Mouse (Mus musculus): ENCODE data around the gene Tmprss3. TPM values are rescaled to one million over a fixed set of nuclear protein-coding genes. Genes with fewer than 3 reads are reported as not detected.

Gene Tmprss3
- polyA plus RNA-seq, 1 experiment from 2014 or later: 0.16 TPM

GRCm38 (mm10) chr17:31134913-31135312, 63.9 kb downstream of the Tmprss3 start:
- DNase-seq (ENCODE audit: low spot score, missing footprints) (no peak), ATAC-seq (ENCODE audit: low FRiP score) (no peak)
- Histone ChIP-seq H3K9me3 (ENCODE audit: control insufficient read depth, low read length) (no peaks in the 10 kb centered on the region), H3K27me3 (ENCODE audit: control insufficient read depth, insufficient read depth, low read length) (no peaks in the 10 kb centered on the region), H3K27ac (ENCODE audit: low read depth, low read length) (no peak overlapping the region), H3K36me3 (ENCODE audit: control insufficient read depth, insufficient read depth, low read length) (no peaks in the 10 kb centered on the region), H3K9ac (ENCODE audit: low read length) (no peak overlapping the region), H3K4me2 (no peak overlapping the region), H3K4me3 (ENCODE audit: low read depth, low read length) (no peak overlapping the region), H3K4me1 (ENCODE audit: control insufficient read depth, insufficient read depth, low read length) (no peaks in the 10 kb centered on the region)
- WGBS: 81% methylated on average over 6 of the region's 6 CpGs

- DNase-seq (ENCODE audit: low spot score, missing footprints): no peak
Observed at GRCm38 (mm10) chr17:31133776-31134175, 65.0 kb downstream of the Tmprss3 start.

DNA sequence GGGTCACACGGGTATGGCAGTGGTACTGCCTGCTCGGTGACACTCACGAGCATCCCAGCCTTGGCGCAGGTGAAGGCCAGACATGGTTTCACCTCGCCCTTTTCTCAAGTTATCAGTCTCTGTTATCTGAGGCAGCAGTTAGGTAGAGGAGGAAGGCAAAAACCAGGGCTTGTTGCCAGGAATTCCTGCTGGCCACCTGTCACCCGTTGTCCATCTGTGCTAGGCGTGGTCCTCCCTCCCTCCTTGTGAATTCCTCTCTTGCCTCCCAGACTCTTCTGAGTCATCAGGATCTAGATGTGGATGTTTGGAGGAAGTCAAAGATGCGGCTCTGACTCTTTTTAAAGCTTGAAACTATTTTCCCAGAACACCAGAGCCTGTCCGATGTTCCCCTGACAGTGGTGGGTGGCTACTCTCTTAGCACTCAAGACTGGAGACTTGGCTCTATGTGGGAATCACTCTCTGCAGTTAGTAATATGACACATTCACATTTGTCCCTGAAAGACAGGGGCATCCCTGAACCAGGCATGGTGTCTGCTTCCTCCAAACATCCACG, 67.4 kb downstream of the Tmprss3 start:
- Histone ChIP-seq H3K4me1 (ENCODE audit: control insufficient read depth, insufficient read depth, low read length) (peaks cover 5% of the 10 kb centered on the region; the same call in 1 of the 2 replicates), H3K27me3 (ENCODE audit: control insufficient read depth, insufficient read depth, low read length) (no peaks in the 10 kb centered on the region), H3K4me2 (no peak overlapping the region), H3K4me3 (ENCODE audit: low read depth, low read length) (no peak overlapping the region), H3K9ac (ENCODE audit: low read length) (no peak overlapping the region), H3K27ac (ENCODE audit: low read depth, low read length) (no peak overlapping the region), H3K36me3 (ENCODE audit: control insufficient read depth, insufficient read depth, low read length) (no peaks in the 10 kb centered on the region; the same call in 1 of the 2 replicates), H3K9me3 (ENCODE audit: control insufficient read depth, low read length) (no peaks in the 10 kb centered on the region)
- WGBS: 90% methylated on average over 10 of the region's 10 CpGs
- ATAC-seq (ENCODE audit: low FRiP score): no peak
- no peak for DNase-seq (ENCODE audit: low spot score, missing footprints)

More at GRCm38 (mm10) chr17:31133776-31134175, 65.0 kb downstream of the Tmprss3 start:
- H3K9ac ChIP-seq (ENCODE audit: low read length): no peak overlapping the region
- H3K9me3 ChIP-seq (ENCODE audit: control insufficient read depth, low read length): no peaks in the 10 kb centered on the region
- ATAC-seq (ENCODE audit: low FRiP score): no peak
- H3K27ac ChIP-seq (ENCODE audit: low read depth, low read length): no peak overlapping the region
- no peaks in the 10 kb centered on the region for H3K27me3 ChIP-seq (ENCODE audit: control insufficient read depth, insufficient read depth, low read length)
- 86% methylated on average over 15 of the region's 15 CpGs for WGBS
- no peak overlapping the region for H3K4me3 ChIP-seq (ENCODE audit: low read depth, low read length)
- H3K4me1 ChIP-seq (ENCODE audit: control insufficient read depth, insufficient read depth, low read length): peaks cover 5% of the 10 kb centered on the region; the same call in 1 of the 2 replicates
- H3K36me3 ChIP-seq (ENCODE audit: control insufficient read depth, insufficient read depth, low read length): no peaks in the 10 kb centered on the region
- H3K4me2 ChIP-seq: no peak overlapping the region

GRCm38 (mm10) chr17:31129452-31129851, 69.3 kb downstream of the Tmprss3 start, which contains the start of gene Tff3:
Gene Tff3, minus strand, starts transcription at chr17:31129646.
- H3K9me3 ChIP-seq (ENCODE audit: control insufficient read depth, low read length): no peaks in the 10 kb centered on the region
- H3K4me3 ChIP-seq (ENCODE audit: low read depth, low read length): no peak within 1 kb of the TSS
- H3K9ac ChIP-seq (ENCODE audit: low read length): no peak within 1 kb of the TSS
- H3K27me3 ChIP-seq (ENCODE audit: control insufficient read depth, insufficient read depth, low read length): no peaks in the 10 kb centered on the region
- no peak within 1 kb of the TSS for H3K27ac ChIP-seq (ENCODE audit: low read depth, low read length)
- 20% methylated on average over 2 of the region's 2 CpGs for WGBS
- H3K4me2 ChIP-seq: no peak within 1 kb of the TSS
- peaks cover 5% of the 10 kb centered on the region; the same call in 1 of the 2 replicates for H3K4me1 ChIP-seq (ENCODE audit: control insufficient read depth, insufficient read depth, low read length)
- DNase-seq (ENCODE audit: low spot score, missing footprints) (no peak), ATAC-seq (ENCODE audit: low FRiP score) (peak; percentile 59; the same call in 1 of the 2 replicates)
- no peaks in the 10 kb centered on the region; the same call in 1 of the 2 replicates for H3K36me3 ChIP-seq (ENCODE audit: control insufficient read depth, insufficient read depth, low read length)

Other genes starting within 250 kb of the Tmprss3 start
- 0.07 TPM in 1 of 2 replicates, not detected in the other for gene Umodl1, start 244.3 kb downstream of the Tmprss3 start, polyA plus RNA-seq (2014; fragmentation: Nextera tagmentation; extraction: Ambion mirVana)
- 10.4 TPM in 2 replicates for gene Abcg1, start 141.3 kb downstream of the Tmprss3 start, polyA plus RNA-seq (2014; fragmentation: Nextera tagmentation; extraction: Ambion mirVana)
- 0.50 and 1.7 TPM in 2 replicates for gene Tff3, start 69.3 kb downstream of the Tmprss3 start, polyA plus RNA-seq (2014; fragmentation: Nextera tagmentation; extraction: Ambion mirVana)
- gene Tff2, start 54.7 kb downstream of the Tmprss3 start, polyA plus RNA-seq (2014; fragmentation: Nextera tagmentation; extraction: Ambion mirVana): not detected in 2 replicates
- not detected in 2 replicates for gene Tff1, start 33.7 kb downstream of the Tmprss3 start, polyA plus RNA-seq (2014; fragmentation: Nextera tagmentation; extraction: Ambion mirVana)
- 0.59 TPM in 1 of 2 replicates, not detected in the other for gene Ubash3a, start 8.9 kb upstream of the Tmprss3 start, polyA plus RNA-seq (2014; fragmentation: Nextera tagmentation; extraction: Ambion mirVana)
- 0.63 and 1.7 TPM in 2 replicates for gene Rsph1, start 78.4 kb upstream of the Tmprss3 start, polyA plus RNA-seq (2014; fragmentation: Nextera tagmentation; extraction: Ambion mirVana)
- gene Slc37a1, start 87.8 kb upstream of the Tmprss3 start, polyA plus RNA-seq (2014; fragmentation: Nextera tagmentation; extraction: Ambion mirVana): 5.8 and 6.6 TPM in 2 replicates
- 23.4 and 23.5 TPM in 2 replicates for gene Pde9a, start 187.2 kb upstream of the Tmprss3 start, polyA plus RNA-seq (2014; fragmentation: Nextera tagmentation; extraction: Ambion mirVana)

Measured in midbrain, embryonic 11.5 days (tissue).